Mouse (Mus musculus) lung, embryonic 16.5 days (tissue): ENCODE results near the gene Nkx2-9. TPM values are rescaled to one million over a fixed set of nuclear protein-coding genes. Genes with fewer than 3 reads are reported as not detected.

Experiments used
- ATAC-seq: fragments of 200-750 bp; cut with Nextera tagmentation; 2 replicates; pipeline ENCODE4 v1.8.0; 2017; ENCODE audit warnings: low read depth, mild to moderate bottlenecking, moderate library complexity
- H3K27ac ChIP-seq: fragments of 300-500 bp; sonication (generic); 2 replicates; pipeline ENCODE4 v1.5.1; 2014; ENCODE audit warnings: mild to moderate bottlenecking, control low read depth, low read length
- H3K27me3 ChIP-seq: fragments of 300-500 bp; sonication (generic); 2 replicates; pipeline ENCODE4 v1.6.1; 2014; ENCODE audit warnings: low read depth, low read length, mixed read lengths; ENCODE audit not compliant: control insufficient read depth, insufficient read depth
- H3K36me3 ChIP-seq: fragments of 300-500 bp; sonication (generic); 2 replicates; pipeline ENCODE4 v1.6.1; 2014; ENCODE audit warnings: low read length; ENCODE audit not compliant: control insufficient read depth, insufficient read depth
- H3K4me1 ChIP-seq: fragments of 300-500 bp; sonication (generic); replicated peaks from 2 replicates; pipeline ENCODE4 v1.6.1; 2014; ENCODE audit warnings: low read length, mixed read lengths; ENCODE audit not compliant: control insufficient read depth, insufficient read depth
- H3K4me2 ChIP-seq: fragments of 300-500 bp; sonication (generic); 2 replicates; pipeline ENCODE4 v1.6.1; 2014; ENCODE audit warnings: low read depth, low read length, control low read depth
- H3K4me3 ChIP-seq: fragments of 300-500 bp; sonication (generic); 2 replicates; pipeline ENCODE4 v1.5.1; 2014; ENCODE audit warnings: mild to moderate bottlenecking, low read length, control low read depth
- H3K9ac ChIP-seq: fragments of 300-500 bp; sonication (generic); 2 replicates; pipeline ENCODE4 v1.6.1; 2014; ENCODE audit warnings: low read length, control low read depth
- H3K9me3 ChIP-seq: fragments of 300-500 bp; sonication (generic); 2 replicates; pipeline ENCODE4 v1.6.1; 2016; ENCODE audit warnings: low read length; ENCODE audit not compliant: control insufficient read depth
- WGBS: fragments of 180-500 bp; shearing (Covaris S2); extraction: QIAGEN DNeasy Blood & Tissue Kit; methylation state at CpG from one replicate; pipeline ENCODE4 v1.1.7; 2014; 5-methylcytosine and 5-hydroxymethylcytosine counted together
- polyA plus RNA-seq: library from polyadenylated mRNA; unstranded; fragments of >200 nt; fragmentation: Nextera tagmentation; extraction: Ambion mirVana; gene quantifications from 2 replicates; pipeline ENCODE4 v1.2.1, GENCODE M21; 2015

The Nkx2-9 gene
- polyA plus RNA-seq, 1 experiment from 2014 or later: not detected

DNA sequence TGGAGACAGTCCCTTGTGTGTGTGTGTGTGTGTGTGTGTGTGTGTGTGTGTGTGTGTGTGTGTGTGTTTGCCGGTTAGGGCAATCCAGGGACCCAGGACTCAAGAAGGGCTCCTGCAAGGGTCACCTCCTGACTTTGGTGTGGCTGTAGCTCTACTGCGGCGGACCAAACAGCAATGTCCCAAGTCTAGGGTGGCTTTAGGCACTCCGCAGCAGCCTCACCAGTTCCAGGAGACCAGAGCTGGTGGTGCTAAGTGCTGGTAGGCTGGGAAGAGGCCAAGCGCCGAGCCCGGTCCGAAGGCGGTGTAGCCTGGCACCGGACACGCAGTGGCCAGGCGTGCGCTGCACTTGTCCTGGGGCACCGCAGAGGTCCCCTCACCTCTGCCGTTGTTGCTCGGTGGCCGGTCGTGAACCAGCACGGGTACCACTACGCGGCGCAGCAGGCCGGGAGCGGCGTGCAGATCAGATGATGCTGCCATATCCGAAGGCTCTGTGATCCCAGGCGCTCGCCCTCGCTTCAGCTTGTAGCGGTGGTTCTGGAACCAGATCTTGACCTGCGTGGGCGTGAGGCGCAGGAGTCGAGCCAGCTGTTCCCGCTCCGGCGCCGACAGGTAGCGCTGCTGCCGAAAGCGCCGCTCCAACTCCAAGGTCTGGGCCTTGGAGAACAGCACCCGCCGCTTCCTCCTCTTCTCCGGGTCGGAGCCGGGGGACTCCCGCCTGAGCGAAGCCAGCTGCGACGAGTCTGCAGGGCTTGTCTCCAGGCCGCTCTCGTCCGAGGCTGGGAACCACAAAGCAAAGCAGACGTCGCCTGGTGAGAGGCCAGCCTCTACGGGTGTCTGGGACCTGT lies 1.4 kb downstream of the Nkx2-9 start:
- peak; percentile 34 for ATAC-seq
- H3K4me1 ChIP-seq: peaks cover 19% of the 10 kb centered on the region
- H3K4me2 ChIP-seq: peak overlapping the region; percentile 63
- no peaks in the 10 kb centered on the region for H3K36me3 ChIP-seq
- peaks cover 76% of the 10 kb centered on the region for H3K27me3 ChIP-seq
- H3K27ac ChIP-seq: no peak overlapping the region
- no peak overlapping the region; the same call in 1 of the 2 replicates for H3K9ac ChIP-seq
- WGBS: under 1% methylated on average over 53 of the region's 57 CpGs
- peak overlapping the region; percentile 42 for H3K4me3 ChIP-seq
- no peaks in the 10 kb centered on the region for H3K9me3 ChIP-seq

- H3K9ac ChIP-seq: no peak overlapping the region
- peaks cover 19% of the 10 kb centered on the region for H3K4me1 ChIP-seq
- H3K4me3 ChIP-seq: no peak overlapping the region
- no peak for ATAC-seq
- H3K4me2 ChIP-seq: no peak overlapping the region
- no peaks in the 10 kb centered on the region for H3K36me3 ChIP-seq
- 22% methylated on average over 6 of the region's 6 CpGs for WGBS
- H3K9me3 ChIP-seq: no peaks in the 10 kb centered on the region
- peaks cover 69% of the 10 kb centered on the region for H3K27me3 ChIP-seq
- H3K27ac ChIP-seq: no peak overlapping the region
Observed at GRCm38 (mm10) chr12:56610851-56611250, 2.2 kb downstream of the Nkx2-9 start.

DNA sequence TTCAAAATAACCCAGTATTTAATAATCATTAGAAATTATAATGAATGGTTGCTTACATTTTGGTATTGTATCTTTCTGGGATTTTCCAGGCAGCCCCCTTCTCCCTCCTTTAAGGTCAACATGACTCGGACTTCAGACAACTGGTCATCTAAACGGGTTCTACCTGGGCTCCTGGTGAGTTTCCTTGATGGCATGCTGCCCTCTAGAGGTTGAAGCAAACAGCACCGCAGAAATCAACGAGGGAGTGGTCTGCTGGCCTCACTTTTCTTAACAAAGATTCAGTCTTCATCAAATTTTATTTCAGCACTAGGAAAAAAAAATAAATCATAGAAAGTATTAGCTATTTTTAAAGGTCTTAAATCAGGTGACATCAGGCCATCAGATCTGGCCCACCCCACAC lies 21.4 kb downstream of the Nkx2-9 start:
- Histone ChIP-seq H3K36me3 (no peaks in the 10 kb centered on the region), H3K4me3 (no peak overlapping the region), H3K4me1 (no peaks in the 10 kb centered on the region), H3K27ac (no peak overlapping the region), H3K9ac (no peak overlapping the region), H3K9me3 (no peaks in the 10 kb centered on the region), H3K27me3 (no peaks in the 10 kb centered on the region), H3K4me2 (no peak overlapping the region)
- 3% methylated on average over 4 of the region's 4 CpGs for WGBS
- no peak for ATAC-seq

GRCm38 (mm10) chr12:56587830-56588229 lies 25.3 kb downstream of the Nkx2-9 start:
- H3K4me2 ChIP-seq: no peak overlapping the region
- WGBS: 30% methylated on average over 6 of the region's 6 CpGs
- H3K9me3 ChIP-seq: no peaks in the 10 kb centered on the region
- H3K27ac ChIP-seq: no peak overlapping the region
- ATAC-seq: no peak
- H3K36me3 ChIP-seq: no peaks in the 10 kb centered on the region
- H3K9ac ChIP-seq: no peak overlapping the region
- H3K4me1 ChIP-seq: no peaks in the 10 kb centered on the region
- no peaks in the 10 kb centered on the region for H3K27me3 ChIP-seq
- no peak overlapping the region for H3K4me3 ChIP-seq

Other genes starting within 250 kb of the Nkx2-9 start
- gene Nkx2-1, start 76.4 kb downstream of the Nkx2-9 start, polyA plus RNA-seq: 74.8 and 91.7 TPM in 2 replicates
- 0.48 and 0.59 TPM in 2 replicates for gene Pax9, start 78.5 kb upstream of the Nkx2-9 start, polyA plus RNA-seq